Mouse (Mus musculus) E14TG2a.4 (cell line): ENCODE data around the gene Herpud1.

Experiments used
- CTCF ChIP-seq: conservative IDR thresholded peaks from 2 replicates; pipeline ENCODE4 v1.5.1; 2014; ENCODE audit warnings: low read length
- NANOG ChIP-seq: IDR thresholded peaks from 2 replicates; pipeline ENCODE4 v1.6.1; 2014; ENCODE audit warnings: borderline replicate concordance, low read length, mixed read lengths
- POU5F1 ChIP-seq: IDR thresholded peaks from 2 replicates; pipeline ENCODE4 v1.6.1; 2014; ENCODE audit warnings: low read length, borderline replicate concordance

- TF ChIP-seq POU5F1 (no peak), CTCF (no peak), NANOG (no peak)
Observed at GRCm38 (mm10) chr8:94365410-94365981, 20.7 kb upstream of the Herpud1 start.
